Mouse (Mus musculus): ENCODE measurements around the gene Rbpms2.

- TF ChIP-seq EP300 (IDR thresholded peaks at IDR 0.05; ENCODE audit: insufficient read depth, low read depth, low read length) (no peak), POLR2A (IDR thresholded peaks at IDR 0.05; ENCODE audit: insufficient read depth, low read depth, low read length) (no peak), CTCF (IDR thresholded peaks at IDR 0.05) (no peak)
Measured at GRCm38 (mm10) chr9:65587573-65588358, 41.7 kb upstream of the Rbpms2 start.

All from heart, adult 2 months (tissue).